Mouse (Mus musculus) small intestine, adult 2 months (tissue): ENCODE results near the gene Arrb1. TPM values are rescaled to one million over a fixed set of nuclear protein-coding genes. Genes with fewer than 3 reads are reported as not detected.

Experiments used
- H3K27ac ChIP-seq: fragments of 200-500 bp; 2 replicates; pipeline ENCODE4 v1.5.1; 2012; ENCODE audit warnings: low read depth, low read length, control low read depth, inconsistent platforms; ENCODE audit not compliant: insufficient read depth
- H3K27me3 ChIP-seq: fragments of 200-500 bp; 2 replicates; pipeline ENCODE4 v1.6.1; 2012; ENCODE audit warnings: mild to moderate bottlenecking, moderate library complexity, low read length, inconsistent platforms; ENCODE audit not compliant: control insufficient read depth, insufficient read depth
- H3K36me3 ChIP-seq: fragments of 200-500 bp; 2 replicates; pipeline ENCODE4 v1.6.1; 2012; ENCODE audit warnings: mild to moderate bottlenecking, low read length, control low read depth, inconsistent platforms; ENCODE audit not compliant: control insufficient read depth, insufficient read depth
- H3K4me1 ChIP-seq: fragments of 200-500 bp; 2 replicates; pipeline ENCODE4 v1.6.1; 2012; ENCODE audit warnings: low read length, inconsistent platforms, mixed read lengths; ENCODE audit not compliant: control insufficient read depth, insufficient read depth, insufficient read length
- H3K4me3 ChIP-seq: fragments of 200-500 bp; 2 replicates; pipeline ENCODE4 v1.5.1; 2012; ENCODE audit warnings: low read depth, mild to moderate bottlenecking, control low read depth, inconsistent platforms, low read length, moderate library complexity
- CTCF ChIP-seq: fragments of 200-500 bp; IDR thresholded peaks from 2 replicates; pipeline ENCODE4 v1.5.1; 2012; ENCODE audit warnings: low read depth, mild to moderate bottlenecking, control low read depth, inconsistent platforms, low read length, moderate library complexity, mixed read lengths; ENCODE audit not compliant: insufficient replicate concordance, insufficient read length; ENCODE audit errors: extremely low read depth
- POLR2A ChIP-seq: fragments of 200-500 bp; IDR thresholded peaks from 2 replicates; pipeline ENCODE4 v1.6.1; 2012; ENCODE audit warnings: low read depth, mild to moderate bottlenecking, control low read depth, inconsistent platforms, low read length, moderate library complexity
- WGBS: fragments of 180-500 bp; shearing (Covaris S2); methylation state at CpG from one replicate; pipeline ENCODE4 v1.1.7; 2018; 5-methylcytosine and 5-hydroxymethylcytosine counted together
- polyA plus RNA-seq: library from polyadenylated mRNA; depleted of rRNA; stranded (reverse); fragments of >200 nt; gene quantifications from 2 replicates; pipeline ENCODE4 v1.2.3, GENCODE M21; 2012

The Arrb1 gene
- polyA plus RNA-seq, 1 experiment, result 66.7 TPM

DNA sequence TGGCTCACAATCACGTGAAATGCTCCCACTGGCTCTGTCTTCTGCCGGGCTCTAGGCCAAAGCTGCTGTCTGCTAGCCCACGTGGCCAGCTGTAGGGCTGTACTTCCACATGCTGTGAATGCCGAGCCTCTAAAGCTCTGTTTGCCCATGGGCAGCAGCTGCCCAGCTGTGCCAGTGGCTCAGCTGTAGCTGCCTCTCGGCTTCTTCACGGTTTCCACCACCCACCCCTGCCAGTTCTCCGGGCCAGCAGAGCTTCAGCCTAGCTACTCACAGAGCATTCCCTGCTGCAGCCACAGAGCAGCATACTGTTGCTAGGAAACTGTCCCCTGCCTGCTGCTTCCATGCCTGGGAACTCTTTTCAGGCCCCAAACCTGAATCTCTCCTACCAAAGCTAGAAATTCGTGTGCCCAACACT, 25.2 kb upstream of the Arrb1 start:
- no peak overlapping the region for H3K27ac ChIP-seq
- no peak overlapping the region for H3K4me3 ChIP-seq
- TF ChIP-seq POLR2A (no peak), CTCF (no peak)
- H3K4me1 ChIP-seq, result peaks cover 6% of the 10 kb centered on the region; the same call in 1 of the 2 replicates
- WGBS, result 10% methylated on average over 8 of the region's 8 CpGs
- no peaks in the 10 kb centered on the region for H3K27me3 ChIP-seq
- H3K36me3 ChIP-seq, result no peaks in the 10 kb centered on the region

DNA sequence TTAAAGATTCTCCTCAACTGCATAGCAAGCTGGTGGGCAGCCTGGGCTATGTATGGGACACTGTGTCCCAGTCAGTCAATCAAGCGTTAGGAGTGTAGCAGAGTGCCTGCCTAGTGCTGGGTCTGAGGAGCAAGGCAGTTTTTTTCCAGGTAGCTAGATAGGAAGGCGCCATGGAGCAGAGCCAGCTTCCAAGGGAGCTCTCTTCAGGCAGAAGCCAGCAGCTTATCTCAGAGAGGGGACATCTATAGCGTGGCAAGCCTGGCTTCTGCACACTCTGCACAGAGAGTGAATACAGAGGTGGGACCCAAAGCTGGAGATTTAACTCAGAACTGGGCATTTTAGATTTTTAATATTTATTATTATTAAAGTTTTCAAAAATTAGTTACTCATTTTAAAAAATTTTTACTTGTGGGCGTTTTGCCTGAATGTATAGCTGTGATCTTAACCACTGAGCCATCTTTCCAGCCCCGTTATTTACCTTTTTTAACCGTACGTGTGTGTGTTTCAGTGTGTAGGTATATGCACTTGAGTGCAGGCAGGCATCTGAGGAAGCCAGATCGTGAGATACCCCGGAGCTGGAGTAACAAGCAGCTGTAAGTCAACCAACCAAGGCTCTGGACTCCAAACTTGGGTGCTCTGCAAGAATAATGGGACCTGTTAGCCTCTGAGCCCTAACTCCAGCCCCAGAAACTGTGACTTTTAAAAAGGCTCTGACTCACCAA, 19.0 kb upstream of the Arrb1 start:
- no peaks in the 10 kb centered on the region for H3K36me3 ChIP-seq
- no peak overlapping the region for H3K27ac ChIP-seq
- 71% methylated on average over 9 of the region's 9 CpGs for WGBS
- TF ChIP-seq POLR2A (no peak), CTCF (no peak)
- peaks cover 10% of the 10 kb centered on the region; the same call in 1 of the 2 replicates for H3K4me1 ChIP-seq
- no peak overlapping the region for H3K4me3 ChIP-seq
- H3K27me3 ChIP-seq, result no peaks in the 10 kb centered on the region

DNA sequence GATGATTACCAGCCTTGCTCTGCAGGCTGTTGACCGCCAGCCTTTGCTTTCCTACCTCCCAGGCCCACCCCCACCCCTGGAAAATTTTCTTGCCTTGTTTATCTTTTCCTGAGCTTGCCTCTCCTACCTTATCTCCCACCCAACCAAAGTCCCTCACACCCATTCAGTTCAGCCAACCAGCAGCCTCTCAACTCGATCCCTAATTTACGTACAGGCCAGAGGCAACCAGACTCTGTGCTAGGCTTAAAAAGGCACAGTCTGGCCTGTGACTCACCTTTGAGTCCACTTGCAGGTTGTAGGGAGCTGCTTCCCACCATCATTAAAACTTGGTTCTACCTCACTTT, 18.5 kb upstream of the Arrb1 start:
- H3K36me3 ChIP-seq, result no peaks in the 10 kb centered on the region
- H3K27me3 ChIP-seq, result no peaks in the 10 kb centered on the region
- TF ChIP-seq CTCF (no peak), POLR2A (no peak)
- no peak overlapping the region for H3K4me3 ChIP-seq
- H3K4me1 ChIP-seq, result peaks cover 10% of the 10 kb centered on the region; the same call in 1 of the 2 replicates
- WGBS, result 44% methylated on average over 3 of the region's 3 CpGs
- no peak overlapping the region for H3K27ac ChIP-seq

DNA sequence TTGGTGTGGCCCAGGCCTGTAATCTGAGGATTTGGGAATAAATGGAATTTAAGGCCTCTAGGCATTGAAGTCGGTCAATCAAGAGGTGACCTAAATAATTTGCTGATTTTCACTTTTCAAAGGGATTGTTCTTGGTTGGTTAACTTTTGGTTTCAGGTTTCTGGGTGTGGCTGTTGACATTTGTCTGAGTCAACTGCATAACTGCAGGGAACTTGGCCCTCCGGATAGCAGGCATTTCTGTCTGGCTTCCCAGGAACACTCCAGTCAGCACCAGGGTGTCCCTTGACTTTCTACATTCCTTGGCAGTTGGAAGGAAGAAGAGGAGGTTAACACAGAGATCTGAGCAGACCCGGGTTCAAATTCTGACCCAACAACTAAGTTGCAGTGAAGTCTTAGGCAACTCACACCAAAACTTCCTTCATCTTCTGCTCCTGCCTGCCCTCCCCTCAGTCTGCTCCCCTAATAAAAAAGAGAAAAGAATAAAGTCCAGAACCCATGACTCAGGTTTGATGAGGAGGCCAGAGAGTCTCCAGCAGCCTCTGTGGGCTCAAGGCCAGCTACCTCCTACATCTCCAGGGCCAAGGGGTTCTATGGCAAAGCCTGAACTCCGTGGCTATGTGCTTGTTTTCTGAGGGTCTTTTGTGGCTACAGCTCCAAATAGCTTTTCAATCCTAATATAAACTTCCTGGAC, 16.2 kb upstream of the Arrb1 start:
- Histone ChIP-seq H3K36me3 (no peaks in the 10 kb centered on the region), H3K27me3 (no peaks in the 10 kb centered on the region), H3K27ac (peak overlapping the region; percentile 74), H3K4me3 (no peak overlapping the region), H3K4me1 (peaks cover 12% of the 10 kb centered on the region; the same call in 1 of the 2 replicates)
- WGBS, result 20% methylated on average over 4 of the region's 4 CpGs
- TF ChIP-seq POLR2A (no peak), CTCF (no peak)

DNA sequence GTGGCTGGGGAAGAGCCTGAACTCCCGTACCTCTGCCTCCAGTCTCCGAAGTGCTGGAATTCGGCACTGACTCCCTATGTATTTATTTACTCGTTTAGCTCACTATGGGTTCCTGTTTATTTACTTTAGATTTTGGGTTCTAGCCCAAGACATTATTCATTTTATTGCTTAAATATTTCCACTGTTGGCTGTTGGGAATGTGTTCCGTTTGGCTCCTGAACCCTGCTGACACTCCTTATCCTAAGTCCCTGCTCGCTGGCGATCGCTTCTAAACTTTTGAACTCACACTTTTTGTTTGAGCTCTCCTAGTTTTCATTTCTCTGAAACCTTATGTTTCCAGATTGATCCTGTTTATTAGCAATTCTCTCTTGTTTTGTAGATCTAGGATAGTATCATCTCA, 12.1 kb upstream of the Arrb1 start:
- H3K27me3 ChIP-seq, result no peaks in the 10 kb centered on the region
- TF ChIP-seq CTCF, result no peak
- no peak for TF ChIP-seq POLR2A
- H3K4me1 ChIP-seq, result peaks cover 6% of the 10 kb centered on the region; the same call in 1 of the 2 replicates
- no peaks in the 10 kb centered on the region for H3K36me3 ChIP-seq
- 23% methylated on average over 8 of the region's 8 CpGs for WGBS
- no peak overlapping the region for H3K27ac ChIP-seq
- H3K4me3 ChIP-seq, result no peak overlapping the region

DNA sequence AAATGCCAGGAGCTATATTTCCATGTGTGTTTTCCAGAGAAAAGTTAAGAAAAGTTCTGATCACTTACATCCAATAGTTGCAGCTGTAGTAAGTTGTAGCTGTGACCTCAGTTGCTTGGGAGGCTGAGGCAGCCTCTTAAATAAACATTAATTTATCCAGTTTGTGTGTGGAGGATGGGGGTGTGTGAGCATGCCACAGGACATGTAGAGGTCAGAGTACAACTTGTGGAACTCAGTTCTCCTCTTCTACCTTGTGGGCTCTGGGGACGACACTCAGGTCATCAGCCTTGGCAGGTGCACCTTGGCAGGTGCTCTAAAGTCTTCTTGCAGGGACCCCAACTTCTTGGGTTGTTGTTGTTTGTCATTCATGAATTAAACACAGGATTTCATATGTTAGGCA, 11.4 kb upstream of the Arrb1 start:
- Histone ChIP-seq H3K4me3 (no peak overlapping the region), H3K27me3 (no peaks in the 10 kb centered on the region), H3K4me1 (peaks cover 6% of the 10 kb centered on the region; the same call in 1 of the 2 replicates), H3K36me3 (no peaks in the 10 kb centered on the region), H3K27ac (no peak overlapping the region)
- 19% methylated on average over 1 of the region's 1 CpGs for WGBS
- TF ChIP-seq POLR2A (no peak), CTCF (no peak)

DNA sequence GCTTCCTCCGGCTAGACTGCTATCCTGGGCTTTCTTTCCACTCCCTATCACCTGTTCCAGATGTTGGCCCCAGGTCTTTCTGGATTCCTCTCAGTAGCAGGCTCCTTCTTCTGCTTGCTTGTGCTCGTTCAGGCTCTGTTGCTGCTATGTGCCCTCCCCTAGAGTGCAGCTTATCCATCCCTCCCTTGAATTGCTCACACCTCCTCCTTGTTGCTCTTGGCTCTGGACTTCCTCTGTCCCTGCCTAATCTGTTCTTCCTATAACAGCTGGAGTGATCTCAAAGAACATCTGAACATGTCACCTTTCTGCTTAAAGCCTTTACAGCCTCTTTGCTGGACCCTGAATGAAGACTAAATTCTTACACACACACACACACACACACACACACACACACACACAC, 6.7 kb upstream of the Arrb1 start:
- no peaks in the 10 kb centered on the region for H3K27me3 ChIP-seq
- WGBS, result 45% methylated on average over 2 of the region's 2 CpGs
- no peaks in the 10 kb centered on the region for H3K36me3 ChIP-seq
- no peak overlapping the region for H3K27ac ChIP-seq
- peaks cover 29% of the 10 kb centered on the region for H3K4me1 ChIP-seq
- no peak overlapping the region for H3K4me3 ChIP-seq
- TF ChIP-seq POLR2A, result no peak
- TF ChIP-seq CTCF, result no peak
